Mouse (Mus musculus): ENCODE measurements at regions not wholly inside any gene's neighbourhood (a gene's known extent, or its start where the extent isn't known, plus 50 kb on each side); places are given as distances from the start of the nearest gene placed in this dataset.

DNA sequence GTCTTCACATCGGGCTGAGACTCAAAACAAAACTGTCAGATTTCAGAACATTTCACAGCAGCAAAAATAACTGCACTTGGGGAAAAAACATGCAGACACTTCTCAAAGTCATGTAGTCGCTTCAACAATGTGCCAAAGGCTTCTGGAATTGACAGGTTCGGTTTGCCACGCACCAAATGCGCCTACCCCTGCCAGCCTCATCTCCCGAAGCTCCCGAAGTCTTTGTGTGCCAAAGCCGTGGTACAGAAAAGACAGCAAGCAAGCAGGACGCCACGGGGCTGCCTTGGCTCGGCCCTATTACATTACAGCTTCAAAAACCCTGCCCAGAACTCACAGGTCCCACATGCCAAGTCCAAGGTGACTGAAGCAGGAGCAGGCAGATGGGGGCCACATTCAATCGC, 50.9 kb upstream of the Dio3 start:
- Histone ChIP-seq H3K4me1 (ENCODE audit: control insufficient read depth, insufficient read depth, insufficient read length) (no peaks in the 10 kb centered on the region), H3K4me3 (ENCODE audit: extremely low read depth, insufficient read depth, insufficient read length) (no peak overlapping the region), H3K27me3 (ENCODE audit: control insufficient read depth, insufficient read depth, low read length) (no peaks in the 10 kb centered on the region), H3K36me3 (ENCODE audit: control insufficient read depth, insufficient read depth, low read length) (no peaks in the 10 kb centered on the region), H3K27ac (ENCODE audit: insufficient read depth, low read length) (no peak overlapping the region)
- no peak for DNase-seq (ENCODE audit: low read depth in 1 of 2, low spot score in 2 of 2)
- WGBS = 78% methylated on average over 12 of the region's 12 CpGs
- TF ChIP-seq CTCF (IDR thresholded peaks at IDR 0.05; ENCODE audit: extremely low read depth, insufficient read depth, insufficient read length, insufficient replicate concordance) (no peak), POLR2A (IDR thresholded peaks at IDR 0.05; ENCODE audit: low read depth, low read length) (no peak)
